Mouse (Mus musculus) liver, postnatal 0 days (tissue): ENCODE measurements around the gene Tor2a.

Experiments
- CTCF ChIP-seq: sonication (generic); IDR thresholded peaks from 2 replicates; pipeline ENCODE4 v1.5.1; 2016; ENCODE audit warnings: antibody characterized with exemption, low read depth
- EP300 ChIP-seq: IDR thresholded peaks from 2 replicates; pipeline ENCODE4 v1.6.1; 2016; ENCODE audit warnings: antibody characterized with exemption, low read depth, mild to moderate bottlenecking

GRCm38 (mm10) chr2:32709521-32710137, 47.4 kb upstream of the Tor2a start:
- no peak for TF ChIP-seq CTCF
- TF ChIP-seq EP300 = no peak
